Mouse (Mus musculus) hematopoietic stem cell, adult 5-6 weeks (primary cell): ENCODE measurements around the gene Myo18b. TPM values are rescaled to one million over a fixed set of nuclear protein-coding genes. Genes with fewer than 3 reads are reported as not detected.

Experiments used
- ATAC-seq, 2 experiments: fragments of 125-278 bp in 1 of 2; replicated peaks in 1 of 2; 2 replicates each; pipeline ENCODE4 v1.8.0; 2016 to 2017; ENCODE audit warnings: inconsistent platforms in 2 of 2, mild to moderate bottlenecking in 2 of 2, moderate number of reproducible peaks in 2 of 2, low read depth in 1 of 2, moderate TSS enrichment in 1 of 2; ENCODE audit not compliant: low FRiP score in 2 of 2, poor library complexity in 2 of 2, severe bottlenecking in 2 of 2, insufficient read depth in 1 of 2, low TSS enrichment in 1 of 2
- total RNA-seq: library from RNA; stranded (forward); fragments of 172-1452, 232-1000 nt; gene quantifications from 2 replicates; pipeline ENCODE4 v1.2.3, GENCODE M21; 2017

Myo18b gene
- total RNA-seq, 1 experiment from 2014 or later, result not detected

- ATAC-seq, result no peak
Measured at GRCm38 (mm10) chr5:112671961-112672360, 224.2 kb downstream of the Myo18b start.

- ATAC-seq, result no peak
Measured at GRCm38 (mm10) chr5:112667153-112667552, 229.0 kb downstream of the Myo18b start.

- no peak for ATAC-seq
Measured at GRCm38 (mm10) chr5:112665661-112666060, 230.5 kb downstream of the Myo18b start.

- ATAC-seq, result no peak
Measured at GRCm38 (mm10) chr5:112663701-112664100, 232.5 kb downstream of the Myo18b start.

GRCm38 (mm10) chr5:112660924-112661431, 235.2 kb downstream of the Myo18b start:
- no peak for ATAC-seq

GRCm38 (mm10) chr5:112659295-112659694, 236.9 kb downstream of the Myo18b start:
- ATAC-seq, result no peak

- no peak for ATAC-seq
Measured at GRCm38 (mm10) chr5:112656811-112657210, 239.4 kb downstream of the Myo18b start.

GRCm38 (mm10) chr5:112655986-112656541, 240.1 kb downstream of the Myo18b start:
- ATAC-seq, result no peak

- ATAC-seq, result no peak
Measured at GRCm38 (mm10) chr5:112655529-112655928, 240.6 kb downstream of the Myo18b start.

- ATAC-seq, result no peak
Measured at GRCm38 (mm10) chr5:112652036-112652435, 244.1 kb downstream of the Myo18b start.

- ATAC-seq, result no peak
Measured at GRCm38 (mm10) chr5:112649164-112649702, 246.9 kb downstream of the Myo18b start.

GRCm38 (mm10) chr5:112646871-112647270, 249.3 kb downstream of the Myo18b start:
- ATAC-seq, result no peak

- ATAC-seq, result no peak
Measured at GRCm38 (mm10) chr5:112645535-112645934, 250.6 kb downstream of the Myo18b start.

GRCm38 (mm10) chr5:112643533-112644272, 252.5 kb downstream of the Myo18b start:
- no peak for ATAC-seq

- ATAC-seq, result no peak
Measured at GRCm38 (mm10) chr5:112642731-112643130, 253.4 kb downstream of the Myo18b start.

GRCm38 (mm10) chr5:112641770-112642169, 254.4 kb downstream of the Myo18b start:
- ATAC-seq, result peak; percentile 43 to 65; a peak in 1 of 4 replicates

GRCm38 (mm10) chr5:112641131-112641530, 255.0 kb downstream of the Myo18b start:
- no peak; a peak in 1 of 4 replicates for ATAC-seq

GRCm38 (mm10) chr5:112640651-112641050, 255.5 kb downstream of the Myo18b start:
- ATAC-seq, result peak in 1 of 2 experiments; percentile 57; a peak in 2 of 4 replicates
